Mouse (Mus musculus) midbrain, embryonic 11.5 days (tissue): Measurements from ENCODE around the gene Cpox. TPM values are rescaled to one million over a fixed set of nuclear protein-coding genes. Genes with fewer than 3 reads are reported as not detected.

Source experiments
- ATAC-seq: fragments of 200-750 bp; cut with Nextera tagmentation; 2 replicates; pipeline ENCODE4 v1.8.0; 2017; ENCODE audit warnings: moderate TSS enrichment, moderate library complexity; ENCODE audit not compliant: low FRiP score
- DNase-seq: peaks from one replicate; pipeline ENCODE4 v3.0.0; 2015; ENCODE audit warnings: low spot score; ENCODE audit errors: missing footprints
- H3K27ac ChIP-seq: fragments of 300-500 bp; sonication (generic); 2 replicates; pipeline ENCODE4 v1.5.1; 2014; ENCODE audit warnings: low read depth, low read length
- H3K27me3 ChIP-seq: fragments of 300-500 bp; sonication (generic); 2 replicates; pipeline ENCODE4 v1.6.1; 2014; ENCODE audit warnings: mild to moderate bottlenecking, low read length, moderate library complexity, mixed read lengths; ENCODE audit not compliant: control insufficient read depth, insufficient read depth
- H3K36me3 ChIP-seq: fragments of 300-500 bp; sonication (generic); 2 replicates; pipeline ENCODE4 v1.6.1; 2014; ENCODE audit warnings: mild to moderate bottlenecking, low read length, moderate library complexity, mixed read lengths; ENCODE audit not compliant: control insufficient read depth, insufficient read depth
- H3K4me1 ChIP-seq: fragments of 300-500 bp; sonication (generic); 2 replicates; pipeline ENCODE4 v1.6.1; 2014; ENCODE audit warnings: low read length; ENCODE audit not compliant: control insufficient read depth, insufficient read depth
- H3K4me2 ChIP-seq: fragments of 300-500 bp; sonication (generic); 2 replicates; pipeline ENCODE4 v1.6.1; 2014; ENCODE audit warnings: mild to moderate bottlenecking, moderate library complexity
- H3K4me3 ChIP-seq: fragments of 300-500 bp; sonication (generic); 2 replicates; pipeline ENCODE4 v1.5.1; 2014; ENCODE audit warnings: low read depth, low read length
- H3K9ac ChIP-seq: fragments of 300-500 bp; sonication (generic); 2 replicates; pipeline ENCODE4 v1.6.1; 2014; ENCODE audit warnings: low read length
- H3K9me3 ChIP-seq: fragments of 300-500 bp; sonication (generic); 2 replicates; pipeline ENCODE4 v1.6.1; 2016; ENCODE audit warnings: low read length; ENCODE audit not compliant: control insufficient read depth
- WGBS: fragments of 180-500 bp; shearing (Covaris S2); extraction: QIAGEN DNeasy Blood & Tissue Kit; methylation state at CpG from one replicate; pipeline ENCODE4 v1.1.7; 2014; 5-methylcytosine and 5-hydroxymethylcytosine counted together
- polyA plus RNA-seq: library from polyadenylated mRNA; unstranded; fragments of >200 nt; fragmentation: Nextera tagmentation; extraction: Ambion mirVana; gene quantifications from 2 replicates; pipeline ENCODE4 v1.2.1, GENCODE M21; 2014

Cpox gene
- polyA plus RNA-seq, 1 experiment from 2014 or later: 16.7 TPM

GRCm38 (mm10) chr16:58712221-58712620 is 42.1 kb downstream of the Cpox start:
- DNase-seq (no peak), ATAC-seq (no peak)
- no peaks in the 10 kb centered on the region for H3K36me3 ChIP-seq
- H3K4me2 ChIP-seq: no peak overlapping the region
- no peaks in the 10 kb centered on the region for H3K27me3 ChIP-seq
- no peak overlapping the region for H3K9ac ChIP-seq
- H3K4me3 ChIP-seq: no peak overlapping the region
- H3K4me1 ChIP-seq: no peaks in the 10 kb centered on the region
- no peak overlapping the region for H3K27ac ChIP-seq
- 79% methylated on average over 8 of the region's 8 CpGs for WGBS
- H3K9me3 ChIP-seq: no peaks in the 10 kb centered on the region

- no peaks in the 10 kb centered on the region for H3K9me3 ChIP-seq
- H3K4me2 ChIP-seq: no peak overlapping the region
- H3K27ac ChIP-seq: no peak overlapping the region
- no peak overlapping the region for H3K4me3 ChIP-seq
- no peaks in the 10 kb centered on the region for H3K4me1 ChIP-seq
- H3K9ac ChIP-seq: no peak overlapping the region
- no peaks in the 10 kb centered on the region for H3K36me3 ChIP-seq
- DNase-seq (no peak), ATAC-seq (no peak)
- 89% methylated on average over 1 of the region's 1 CpGs for WGBS
- H3K27me3 ChIP-seq: no peaks in the 10 kb centered on the region
Measured at GRCm38 (mm10) chr16:58713128-58713527, 43.0 kb downstream of the Cpox start.

GRCm38 (mm10) chr16:58715018-58715417 is 44.9 kb downstream of the Cpox start:
- no peaks in the 10 kb centered on the region for H3K4me1 ChIP-seq
- no peak overlapping the region for H3K27ac ChIP-seq
- no peak overlapping the region for H3K4me3 ChIP-seq
- DNase-seq: no peak
- 81% methylated on average over 4 of the region's 4 CpGs for WGBS
- H3K36me3 ChIP-seq: no peaks in the 10 kb centered on the region
- no peak overlapping the region for H3K9ac ChIP-seq
- H3K9me3 ChIP-seq: no peaks in the 10 kb centered on the region
- no peak for ATAC-seq
- H3K27me3 ChIP-seq: no peaks in the 10 kb centered on the region
- H3K4me2 ChIP-seq: no peak overlapping the region

GRCm38 (mm10) chr16:58718666-58719120 is 48.6 kb downstream of the Cpox start, which contains the start of gene Gpr15:
Gene Gpr15 (minus strand): TSS chr16:58719070.
- Histone ChIP-seq H3K36me3 (no peaks in the 10 kb centered on the region), H3K9ac (no peak within 1 kb of the TSS), H3K27me3 (no peaks in the 10 kb centered on the region), H3K4me2 (no peak within 1 kb of the TSS), H3K4me1 (no peaks in the 10 kb centered on the region), H3K4me3 (no peak within 1 kb of the TSS), H3K9me3 (no peaks in the 10 kb centered on the region), H3K27ac (no peak within 1 kb of the TSS)
- DNase-seq (no peak), ATAC-seq (no peak)
- 90% methylated on average over 7 of the region's 7 CpGs for WGBS

- Histone ChIP-seq H3K4me1 (no peaks in the 10 kb centered on the region), H3K36me3 (no peaks in the 10 kb centered on the region), H3K9ac (no peak overlapping the region), H3K4me3 (no peak overlapping the region), H3K27me3 (no peaks in the 10 kb centered on the region), H3K27ac (no peak overlapping the region), H3K4me2 (no peak overlapping the region), H3K9me3 (no peaks in the 10 kb centered on the region)
- ATAC-seq: no peak
- DNase-seq: no peak
- 93% methylated on average over 2 of the region's 2 CpGs for WGBS
Measured at GRCm38 (mm10) chr16:58722292-58722691, 52.2 kb downstream of the Cpox start.

GRCm38 (mm10) chr16:58726680-58727476 is 56.8 kb downstream of the Cpox start:
- H3K36me3 ChIP-seq: peaks cover 2% of the 10 kb centered on the region; the same call in 1 of the 2 replicates
- no peak overlapping the region for H3K9ac ChIP-seq
- ATAC-seq: no peak
- DNase-seq: no peak
- H3K4me2 ChIP-seq: peak overlapping the region; percentile 39; the same call in 1 of the 2 replicates
- no peak overlapping the region for H3K27ac ChIP-seq
- 79% methylated on average over 11 of the region's 11 CpGs for WGBS
- no peaks in the 10 kb centered on the region for H3K9me3 ChIP-seq
- H3K4me1 ChIP-seq: no peaks in the 10 kb centered on the region; the same call in 1 of the 2 replicates
- no peaks in the 10 kb centered on the region for H3K27me3 ChIP-seq
- H3K4me3 ChIP-seq: no peak overlapping the region

GRCm38 (mm10) chr16:58727477-58728131 is 57.5 kb downstream of the Cpox start, which contains the start of gene Cldnd1:
Gene Cldnd1 (plus strand): TSS chr16:58727910.
- 2% methylated on average over 35 of the region's 35 CpGs for WGBS
- peaks cover 4% of the 10 kb centered on the region; the same call in 1 of the 2 replicates for H3K36me3 ChIP-seq
- H3K27me3 ChIP-seq: no peaks in the 10 kb centered on the region
- H3K4me2 ChIP-seq: peak within 1 kb of the TSS; percentile 43
- DNase-seq (peak; percentile 99), ATAC-seq (peak; percentile 100)
- H3K9me3 ChIP-seq: no peaks in the 10 kb centered on the region
- peak within 1 kb of the TSS; percentile 62 for H3K9ac ChIP-seq
- H3K4me3 ChIP-seq: peak within 1 kb of the TSS; percentile 55
- no peak within 1 kb of the TSS; the same call in 1 of the 2 replicates for H3K27ac ChIP-seq
- no peaks in the 10 kb centered on the region; the same call in 1 of the 2 replicates for H3K4me1 ChIP-seq

- ATAC-seq (peak; percentile 93), DNase-seq (peak; percentile 92)
- Histone ChIP-seq H3K36me3 (peaks cover 4% of the 10 kb centered on the region; the same call in 1 of the 2 replicates), H3K9me3 (no peaks in the 10 kb centered on the region), H3K27me3 (no peaks in the 10 kb centered on the region), H3K4me1 (no peaks in the 10 kb centered on the region; the same call in 1 of the 2 replicates), H3K4me2 (peak overlapping the region; percentile 43), H3K4me3 (peak overlapping the region; percentile 55), H3K27ac (no peak overlapping the region; the same call in 1 of the 2 replicates), H3K9ac (peak overlapping the region; percentile 62)
- WGBS: under 1% methylated on average over 20 of the region's 31 CpGs
Measured at GRCm38 (mm10) chr16:58728176-58728671, 58.1 kb downstream of the Cpox start.
